Mouse (Mus musculus) hindbrain, embryonic 10.5 days (tissue): ENCODE data around the gene Twnk. TPM values are rescaled to one million over a fixed set of nuclear protein-coding genes. Genes with fewer than 3 reads are reported as not detected.

Experiments
- DNase-seq: peaks from one replicate; pipeline ENCODE4 v3.0.0-alpha.2; 2017; ENCODE audit warnings: low spot score
- H3K27ac ChIP-seq: fragments of 300-500 bp; sonication (generic); 2 replicates; pipeline ENCODE4 v1.5.1; 2016; ENCODE audit warnings: mild to moderate bottlenecking, moderate library complexity
- H3K27me3 ChIP-seq: fragments of 300-500 bp; sonication (generic); 2 replicates; pipeline ENCODE4 v1.6.1; 2016; ENCODE audit warnings: mild to moderate bottlenecking; ENCODE audit not compliant: poor library complexity, insufficient read depth, severe bottlenecking
- H3K36me3 ChIP-seq: fragments of 300-500 bp; sonication (generic); 2 replicates; pipeline ENCODE4 v1.6.1; 2016; ENCODE audit warnings: mild to moderate bottlenecking, moderate library complexity
- H3K4me1 ChIP-seq: fragments of 300-500 bp; sonication (generic); replicated peaks from 2 replicates; pipeline ENCODE4 v1.6.1; 2016; ENCODE audit warnings: mild to moderate bottlenecking
- H3K4me3 ChIP-seq: fragments of 300-500 bp; sonication (generic); 2 replicates; pipeline ENCODE4 v1.5.1; 2016; ENCODE audit warnings: mild to moderate bottlenecking, moderate library complexity
- H3K9me3 ChIP-seq: fragments of 300-500 bp; sonication (generic); 2 replicates; pipeline ENCODE4 v1.6.1; 2016; ENCODE audit warnings: mild to moderate bottlenecking, moderate library complexity
- WGBS: fragments of 180-500 bp; shearing (Covaris S2); methylation state at CpG from one replicate; pipeline ENCODE4 v1.1.7; 2016; 5-methylcytosine and 5-hydroxymethylcytosine counted together
- polyA plus RNA-seq: library from polyadenylated mRNA; unstranded; fragments of >200 nt; fragmentation: Nextera tagmentation; extraction: Ambion mirVana; gene quantifications from 2 replicates; pipeline ENCODE4 v1.2.1, GENCODE M21; 2016

The Twnk gene
- polyA plus RNA-seq, 1 experiment from 2014 or later: 23.6 TPM

- Histone ChIP-seq H3K36me3 (peaks cover 71% of the 10 kb centered on the region), H3K4me3 (peak overlapping the region; percentile 99), H3K27me3 (no peaks in the 10 kb centered on the region), H3K9me3 (no peaks in the 10 kb centered on the region), H3K27ac (peak overlapping the region; percentile 91), H3K4me1 (peaks cover 37% of the 10 kb centered on the region)
- no peak for DNase-seq
- WGBS: 45% methylated on average over 17 of the region's 17 CpGs
Measured at GRCm38 (mm10) chr19:45007021-45007420, 1.6 kb downstream of the Twnk start.

GRCm38 (mm10) chr19:45007425-45008191, 2.1 kb downstream of the Twnk start:
- H3K27ac ChIP-seq: peak overlapping the region; percentile 91
- H3K36me3 ChIP-seq: peaks cover 71% of the 10 kb centered on the region
- H3K9me3 ChIP-seq: no peaks in the 10 kb centered on the region
- no peak for DNase-seq
- WGBS: 95% methylated on average over 20 of the region's 20 CpGs
- H3K27me3 ChIP-seq: no peaks in the 10 kb centered on the region
- H3K4me3 ChIP-seq: peak overlapping the region; percentile 99
- peaks cover 36% of the 10 kb centered on the region for H3K4me1 ChIP-seq

- Histone ChIP-seq H3K9me3 (no peaks in the 10 kb centered on the region), H3K4me1 (peaks cover 51% of the 10 kb centered on the region), H3K27me3 (no peaks in the 10 kb centered on the region), H3K4me3 (no peak overlapping the region), H3K36me3 (peaks cover 52% of the 10 kb centered on the region), H3K27ac (no peak overlapping the region)
- 87% methylated on average over 4 of the region's 4 CpGs for WGBS
- no peak for DNase-seq
Measured at GRCm38 (mm10) chr19:45010646-45011045, 5.2 kb downstream of the Twnk start.

- Histone ChIP-seq H3K4me3 (no peak overlapping the region), H3K4me1 (peaks cover 57% of the 10 kb centered on the region), H3K36me3 (peaks cover 52% of the 10 kb centered on the region), H3K27ac (peak overlapping the region; percentile 62; the same call in 1 of the 2 replicates), H3K27me3 (no peaks in the 10 kb centered on the region; the same call in 1 of the 2 replicates), H3K9me3 (no peaks in the 10 kb centered on the region)
- 83% methylated on average over 8 of the region's 8 CpGs for WGBS
- no peak for DNase-seq
Measured at GRCm38 (mm10) chr19:45012219-45012618, 6.8 kb downstream of the Twnk start.

- Histone ChIP-seq H3K36me3 (peaks cover 51% of the 10 kb centered on the region), H3K27me3 (no peaks in the 10 kb centered on the region; the same call in 1 of the 2 replicates), H3K4me1 (peaks cover 56% of the 10 kb centered on the region), H3K27ac (peak overlapping the region; percentile 62; the same call in 1 of the 2 replicates), H3K9me3 (no peaks in the 10 kb centered on the region), H3K4me3 (no peak overlapping the region)
- WGBS: 45% methylated on average over 6 of the region's 6 CpGs
- DNase-seq: no peak
Measured at GRCm38 (mm10) chr19:45012636-45013035, 7.2 kb downstream of the Twnk start.

- 65% methylated on average over 6 of the region's 6 CpGs for WGBS
- peak overlapping the region; percentile 99; the same call in 1 of the 2 replicates for H3K27ac ChIP-seq
- no peaks in the 10 kb centered on the region; the same call in 1 of the 2 replicates for H3K27me3 ChIP-seq
- no peak for DNase-seq
- no peaks in the 10 kb centered on the region for H3K9me3 ChIP-seq
- peaks cover 50% of the 10 kb centered on the region for H3K4me1 ChIP-seq
- H3K4me3 ChIP-seq: no peak overlapping the region
- peaks cover 40% of the 10 kb centered on the region for H3K36me3 ChIP-seq
Measured at GRCm38 (mm10) chr19:45013581-45014225, 8.2 kb downstream of the Twnk start.

- Histone ChIP-seq H3K36me3 (peaks cover 34% of the 10 kb centered on the region), H3K4me3 (peak within 1 kb of the TSS; percentile 73), H3K27ac (peak within 1 kb of the TSS; percentile 99), H3K27me3 (no peaks in the 10 kb centered on the region; the same call in 1 of the 2 replicates), H3K9me3 (no peaks in the 10 kb centered on the region), H3K4me1 (peaks cover 57% of the 10 kb centered on the region)
- DNase-seq: peak; percentile 40
- 8% methylated on average over 10 of the region's 10 CpGs for WGBS
Measured at GRCm38 (mm10) chr19:45014335-45014971, 9.0 kb downstream of the Twnk start, which contains the start of gene Lzts2. TSS of gene Lzts2 (plus strand) at chr19:45014414.

- H3K36me3 ChIP-seq: peaks cover 29% of the 10 kb centered on the region
- no peaks in the 10 kb centered on the region; the same call in 1 of the 2 replicates for H3K27me3 ChIP-seq
- H3K9me3 ChIP-seq: no peaks in the 10 kb centered on the region
- under 1% methylated on average over 25 of the region's 25 CpGs for WGBS
- H3K4me3 ChIP-seq: peak overlapping the region; percentile 73
- H3K4me1 ChIP-seq: peaks cover 63% of the 10 kb centered on the region
- DNase-seq: peak; percentile 49
- H3K27ac ChIP-seq: peak overlapping the region; percentile 99
Measured at GRCm38 (mm10) chr19:45014981-45015402, 9.5 kb downstream of the Twnk start.

GRCm38 (mm10) chr19:45015518-45016281, 10.2 kb downstream of the Twnk start:
- WGBS: under 1% methylated on average over 34 of the region's 34 CpGs

GRCm38 (mm10) chr19:45016341-45017215, 11.1 kb downstream of the Twnk start:
- Histone ChIP-seq H3K36me3 (peaks cover 27% of the 10 kb centered on the region), H3K4me3 (peak overlapping the region; percentile 73), H3K4me1 (peaks cover 78% of the 10 kb centered on the region), H3K9me3 (no peaks in the 10 kb centered on the region), H3K27me3 (no peaks in the 10 kb centered on the region; the same call in 1 of the 2 replicates), H3K27ac (peak overlapping the region; percentile 99)
- DNase-seq: peak; percentile 79
- 1% methylated on average over 18 of the region's 18 CpGs for WGBS

More at GRCm38 (mm10) chr19:45015518-45016281, 10.2 kb downstream of the Twnk start:
- peak; percentile 42 for DNase-seq
- H3K4me1 ChIP-seq: peaks cover 70% of the 10 kb centered on the region
- H3K9me3 ChIP-seq: no peaks in the 10 kb centered on the region
- H3K4me3 ChIP-seq: peak overlapping the region; percentile 73
- no peaks in the 10 kb centered on the region; the same call in 1 of the 2 replicates for H3K27me3 ChIP-seq
- peak overlapping the region; percentile 99 for H3K27ac ChIP-seq
- peaks cover 27% of the 10 kb centered on the region for H3K36me3 ChIP-seq

GRCm38 (mm10) chr19:45017216-45017771, 11.8 kb downstream of the Twnk start:
- no peaks in the 10 kb centered on the region for H3K9me3 ChIP-seq
- H3K27ac ChIP-seq: peak overlapping the region; percentile 99
- H3K36me3 ChIP-seq: peaks cover 27% of the 10 kb centered on the region
- peaks cover 80% of the 10 kb centered on the region for H3K4me1 ChIP-seq
- H3K4me3 ChIP-seq: peak overlapping the region; percentile 73
- DNase-seq: peak; percentile 93
- 0% methylated on average over 21 of the region's 27 CpGs for WGBS
- no peaks in the 10 kb centered on the region; the same call in 1 of the 2 replicates for H3K27me3 ChIP-seq
